Mouse (Mus musculus): Measurements from ENCODE around the gene Olfr787. TPM values are rescaled to one million over a fixed set of nuclear protein-coding genes. Genes with fewer than 3 reads are reported as not detected.

The Olfr787 gene
- not detected for total RNA-seq (2023)

DNA sequence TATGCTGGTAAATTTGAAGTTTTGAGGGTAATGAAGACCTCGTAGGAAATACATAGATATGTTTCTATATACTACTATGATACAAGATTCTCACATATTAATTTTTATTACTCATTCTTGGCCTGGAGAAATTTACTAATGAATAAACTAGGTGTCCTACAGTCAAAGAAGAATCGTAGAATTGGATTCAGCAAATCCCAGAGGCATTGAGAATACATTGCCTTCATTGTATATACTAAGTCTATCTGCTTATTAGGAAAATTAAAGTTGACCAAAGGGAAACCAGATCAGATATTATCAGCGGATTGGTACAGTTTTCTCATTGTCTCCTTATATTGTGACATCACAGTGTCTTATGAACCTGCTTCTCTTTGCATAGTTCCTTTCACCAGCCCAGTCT is at the start of gene Olfr787:
Gene Olfr787, plus strand, starts transcription at position 301 of the 400 bp plus-strand sequence.

DNA sequence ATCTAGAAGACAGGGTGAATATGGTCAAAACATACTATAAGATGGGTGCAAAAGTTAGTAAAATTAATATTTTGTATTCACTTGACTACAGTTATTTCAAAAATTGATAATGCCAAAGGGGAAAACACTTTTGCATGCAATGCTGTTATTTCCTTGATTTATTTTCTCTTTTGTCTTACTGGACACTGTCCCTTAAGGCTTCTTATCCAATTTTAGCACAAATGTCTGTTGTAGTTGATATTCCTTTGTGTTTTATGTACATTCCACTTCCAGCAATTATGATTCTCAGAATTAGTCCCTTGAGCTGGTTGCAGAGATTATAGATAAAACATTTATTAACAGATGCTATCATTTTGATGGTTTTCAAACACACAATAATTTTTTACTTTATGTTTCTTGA is 34.7 kb upstream of the Olfr787 start, which contains the start of gene Olfr786:
Gene Olfr786, plus strand, starts transcription at position 301 of the 400 bp plus-strand sequence.

GRCm38 (mm10) chr10:129470698-129471097 is 9.0 kb downstream of the Olfr787 start, which contains the start of gene Olfr788:
TSS of gene Olfr788 (plus strand) at chr10:129470998.

GRCm38 (mm10) chr10:129484452-129484851 is 22.8 kb downstream of the Olfr787 start, which contains the start of gene Olfr789:
TSS of gene Olfr789 (plus strand) at chr10:129484752.

GRCm38 (mm10) chr10:129498192-129498591 is 36.5 kb downstream of the Olfr787 start, which contains the start of gene Olfr790:
TSS of gene Olfr790 (plus strand) at chr10:129498492.

Other genes with a start within 250 kb of the Olfr787 start
- not detected for gene Olfr774, start 225.7 kb upstream of the Olfr787 start, total RNA-seq (2023)
- gene Olfr775, start 213.4 kb upstream of the Olfr787 start, total RNA-seq (2023): not detected
- not detected for gene Olfr776, start 202.7 kb upstream of the Olfr787 start, total RNA-seq (2023)
- not detected for gene Olfr777, start 190.4 kb upstream of the Olfr787 start, total RNA-seq (2023)
- not detected for gene Olfr780, start 143.7 kb upstream of the Olfr787 start, total RNA-seq (2023)
- not detected for gene Olfr781, start 133.0 kb upstream of the Olfr787 start, total RNA-seq (2023)
- not detected for gene Olfr782, start 113.0 kb upstream of the Olfr787 start, total RNA-seq (2023)
- gene Olfr784, start 77.8 kb upstream of the Olfr787 start, total RNA-seq (2023): not detected
- not detected for gene Olfr785, start 56.4 kb upstream of the Olfr787 start, total RNA-seq (2023)
- gene Olfr786, start 34.6 kb upstream of the Olfr787 start, total RNA-seq (2023): not detected
- gene Olfr788, start 9.1 kb downstream of the Olfr787 start, total RNA-seq (2023): not detected
- gene Olfr789, start 22.9 kb downstream of the Olfr787 start, total RNA-seq (2023): not detected
- not detected for gene Olfr790, start 36.6 kb downstream of the Olfr787 start, total RNA-seq (2023)
- not detected for gene Olfr791, start 59.9 kb downstream of the Olfr787 start, total RNA-seq (2023)
- not detected for gene Olfr792, start 77.3 kb downstream of the Olfr787 start, total RNA-seq (2023)
- not detected for gene Olfr794, start 105.8 kb downstream of the Olfr787 start, total RNA-seq (2023)
- not detected for gene Olfr796, start 150.7 kb downstream of the Olfr787 start, total RNA-seq (2023)
- not detected for gene Olfr798, start 166.1 kb downstream of the Olfr787 start, total RNA-seq (2023)
- not detected for gene Olfr799, start 175.6 kb downstream of the Olfr787 start, total RNA-seq (2023)
- gene Olfr800, start 195.8 kb downstream of the Olfr787 start, total RNA-seq (2023): not detected
- gene Olfr801, start 212.0 kb downstream of the Olfr787 start, total RNA-seq (2023): not detected
- not detected for gene Olfr802, start 226.3 kb downstream of the Olfr787 start, total RNA-seq (2023)
- not detected for gene Olfr803, start 232.4 kb downstream of the Olfr787 start, total RNA-seq (2023)
- not detected for gene Olfr804, start 241.3 kb downstream of the Olfr787 start, total RNA-seq (2023)